Mouse (Mus musculus) stomach, embryonic 16.5 days (tissue): Measurements from ENCODE around the gene Spef2. TPM values are rescaled to one million over a fixed set of nuclear protein-coding genes. Genes with fewer than 3 reads are reported as not detected.
"Not testable (repeated sequence)": the region's sequence is repeated elsewhere in the genome, so short reads cannot be mapped to it uniquely, and the experiment has no call there.

ENCODE experiments used
- ATAC-seq: fragments of 200-750 bp; cut with Nextera tagmentation; 2 replicates; pipeline ENCODE4 v1.8.0; 2017; ENCODE audit warnings: moderate number of reproducible peaks, moderate TSS enrichment; ENCODE audit not compliant: insufficient read depth, low FRiP score
- H3K27ac ChIP-seq: fragments of 300-500 bp; sonication (generic); 2 replicates; pipeline ENCODE4 v1.5.1; 2014; ENCODE audit warnings: low read length
- H3K27me3 ChIP-seq: fragments of 300-500 bp; sonication (generic); 2 replicates; pipeline ENCODE4 v1.6.1; 2014; ENCODE audit warnings: low read length, control low read depth, mixed read lengths; ENCODE audit not compliant: control insufficient read depth, insufficient read depth
- H3K36me3 ChIP-seq: fragments of 300-500 bp; sonication (generic); 2 replicates; pipeline ENCODE4 v1.6.1; 2014; ENCODE audit warnings: low read length; ENCODE audit not compliant: control insufficient read depth, insufficient read depth
- H3K4me1 ChIP-seq: fragments of 300-500 bp; sonication (generic); 2 replicates; pipeline ENCODE4 v1.6.1; 2014; ENCODE audit warnings: low read length, control low read depth, mixed read lengths; ENCODE audit not compliant: control insufficient read depth, insufficient read depth
- H3K4me2 ChIP-seq: fragments of 300-500 bp; sonication (generic); 2 replicates; pipeline ENCODE4 v1.6.1; 2014; ENCODE audit warnings: low read depth, low read length, mixed read lengths
- H3K4me3 ChIP-seq: fragments of 300-500 bp; sonication (generic); replicated peaks from 2 replicates; pipeline ENCODE4 v1.5.1; 2014; ENCODE audit warnings: mild to moderate bottlenecking, low read length
- H3K9ac ChIP-seq: fragments of 300-500 bp; sonication (generic); 2 replicates; pipeline ENCODE4 v1.6.1; 2014; ENCODE audit warnings: low read length
- H3K9me3 ChIP-seq: fragments of 300-500 bp; sonication (generic); replicated peaks from 2 replicates; pipeline ENCODE4 v1.6.1; 2016; ENCODE audit warnings: low read length, control low read depth; ENCODE audit not compliant: control insufficient read depth
- WGBS: fragments of 180-500 bp; shearing (Covaris S2); extraction: QIAGEN DNeasy Blood & Tissue Kit; methylation state at CpG from one replicate; pipeline ENCODE4 v1.1.7; 2014; 5-methylcytosine and 5-hydroxymethylcytosine counted together
- polyA plus RNA-seq: library from polyadenylated mRNA; unstranded; fragments of >200 nt; fragmentation: Nextera tagmentation; extraction: Ambion mirVana; gene quantifications from 2 replicates; pipeline ENCODE4 v1.2.1, GENCODE M21; 2015

The Spef2 gene
- polyA plus RNA-seq, 1 experiment from 2014 or later = 0.32 TPM

DNA sequence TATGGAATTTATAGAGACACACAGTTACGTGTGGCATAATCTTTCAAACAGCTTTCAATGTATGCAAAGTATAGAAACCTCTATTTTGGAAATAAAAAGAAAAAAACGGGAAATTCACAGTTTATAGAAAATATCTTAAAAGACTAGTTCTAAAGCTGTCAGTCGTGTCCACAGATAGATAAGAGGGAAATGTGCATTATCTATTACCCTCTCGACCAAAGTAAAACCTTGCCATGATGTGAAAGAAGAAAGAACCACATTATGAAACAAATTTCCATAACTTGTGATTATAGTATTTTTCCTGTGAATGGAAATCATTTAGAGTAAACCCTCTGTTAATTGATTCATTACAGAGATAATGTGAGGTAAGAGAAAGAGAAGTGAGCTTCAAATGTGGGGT, 65.2 kb downstream of the Spef2 start:
- WGBS = 81% methylated on average over 4 of the region's 4 CpGs
- Histone ChIP-seq H3K4me3 (no peak overlapping the region), H3K27me3 (no peaks in the 10 kb centered on the region)

GRCm38 (mm10) chr15:9677343-9678036, 71.2 kb downstream of the Spef2 start:
- Histone ChIP-seq H3K4me1 (no peaks in the 10 kb centered on the region), H3K27ac (no peak overlapping the region), H3K9me3 (no peaks in the 10 kb centered on the region), H3K27me3 (no peaks in the 10 kb centered on the region), H3K36me3 (no peaks in the 10 kb centered on the region), H3K9ac (no peak overlapping the region), H3K4me2 (no peak overlapping the region), H3K4me3 (no peak overlapping the region)
- ATAC-seq = no peak
- 78% methylated on average over 9 of the region's 9 CpGs for WGBS

More for the DNA sequence above, 65.2 kb downstream of the Spef2 start:
- Histone ChIP-seq H3K4me2 (no peak overlapping the region), H3K9ac (no peak overlapping the region), H3K27ac (no peak overlapping the region), H3K36me3 (no peaks in the 10 kb centered on the region), H3K4me1 (no peaks in the 10 kb centered on the region), H3K9me3 (no peaks in the 10 kb centered on the region)
- ATAC-seq = no peak

GRCm38 (mm10) chr15:9668575-9668974, 80.1 kb downstream of the Spef2 start:
- Histone ChIP-seq H3K4me1 (no peaks in the 10 kb centered on the region), H3K27ac (no peak overlapping the region), H3K27me3 (no peaks in the 10 kb centered on the region), H3K9me3 (no peaks in the 10 kb centered on the region), H3K9ac (no peak overlapping the region), H3K36me3 (no peaks in the 10 kb centered on the region), H3K4me2 (no peak overlapping the region), H3K4me3 (no peak overlapping the region)
- 84% methylated on average over 4 of the region's 4 CpGs for WGBS
- ATAC-seq = no peak

- H3K27ac ChIP-seq, H3K4me3 ChIP-seq, ATAC-seq, H3K36me3 ChIP-seq, H3K27me3 ChIP-seq, H3K9me3 ChIP-seq, H3K4me1 ChIP-seq, H3K9ac ChIP-seq, H3K4me2 ChIP-seq: not testable (repeated sequence)
- 84% methylated on average over 2 of the region's 2 CpGs for WGBS
Observed at GRCm38 (mm10) chr15:9664948-9665347, 83.7 kb downstream of the Spef2 start.

DNA sequence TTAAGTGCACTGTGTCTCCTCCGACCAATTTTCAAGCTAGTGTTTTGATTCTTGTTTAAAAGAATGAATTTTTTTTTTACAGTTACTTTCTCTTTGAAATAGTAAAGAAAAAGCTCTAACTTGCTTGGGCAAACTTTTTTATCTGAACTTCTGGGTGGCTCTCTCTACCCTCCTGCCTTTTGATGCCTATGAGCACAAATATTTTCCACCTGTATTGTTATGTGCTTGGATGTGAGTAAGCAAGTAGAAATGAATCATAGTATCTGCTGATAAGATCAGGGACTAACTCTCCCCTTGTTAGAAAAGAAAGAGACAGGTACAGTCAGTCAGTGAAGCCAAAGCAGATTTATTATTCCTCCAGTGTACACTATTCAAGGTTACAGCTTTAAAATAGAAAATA, 87.5 kb downstream of the Spef2 start:
- Histone ChIP-seq H3K4me1 (no peaks in the 10 kb centered on the region), H3K36me3 (no peaks in the 10 kb centered on the region), H3K9me3 (no peaks in the 10 kb centered on the region), H3K4me3 (no peak overlapping the region), H3K4me2 (no peak overlapping the region), H3K27ac (no peak overlapping the region), H3K9ac (no peak overlapping the region), H3K27me3 (no peaks in the 10 kb centered on the region)
- 64% methylated on average over 1 of the region's 1 CpGs for WGBS
- no peak for ATAC-seq

- Histone ChIP-seq H3K4me3 (no peak overlapping the region), H3K4me1 (no peaks in the 10 kb centered on the region), H3K9ac (no peak overlapping the region), H3K4me2 (no peak overlapping the region), H3K27ac (no peak overlapping the region), H3K27me3 (no peaks in the 10 kb centered on the region), H3K9me3 (no peaks in the 10 kb centered on the region), H3K36me3 (no peaks in the 10 kb centered on the region)
- WGBS = 84% methylated on average over 12 of the region's 12 CpGs
- no peak for ATAC-seq
Observed at GRCm38 (mm10) chr15:9634471-9634870, 114.2 kb downstream of the Spef2 start.

- no peak overlapping the region for H3K4me2 ChIP-seq
- ATAC-seq = no peak
- H3K27ac ChIP-seq = no peak overlapping the region
- H3K9ac ChIP-seq = no peak overlapping the region
- H3K9me3 ChIP-seq = no peaks in the 10 kb centered on the region
- WGBS = 88% methylated on average over 6 of the region's 6 CpGs
- no peak overlapping the region for H3K4me3 ChIP-seq
- H3K27me3 ChIP-seq = no peaks in the 10 kb centered on the region
- no peaks in the 10 kb centered on the region for H3K36me3 ChIP-seq
- H3K4me1 ChIP-seq = no peaks in the 10 kb centered on the region
Observed at GRCm38 (mm10) chr15:9631657-9632056, 117.0 kb downstream of the Spef2 start.

- Histone ChIP-seq H3K4me2 (no peak overlapping the region), H3K4me3 (no peak overlapping the region), H3K4me1 (no peaks in the 10 kb centered on the region), H3K27ac (no peak overlapping the region), H3K36me3 (no peaks in the 10 kb centered on the region), H3K9me3 (no peaks in the 10 kb centered on the region), H3K27me3 (no peaks in the 10 kb centered on the region), H3K9ac (no peak overlapping the region)
- ATAC-seq = no peak
- 67% methylated on average over 1 of the region's 1 CpGs for WGBS
Observed at GRCm38 (mm10) chr15:9629660-9630059, 119.0 kb downstream of the Spef2 start.

DNA sequence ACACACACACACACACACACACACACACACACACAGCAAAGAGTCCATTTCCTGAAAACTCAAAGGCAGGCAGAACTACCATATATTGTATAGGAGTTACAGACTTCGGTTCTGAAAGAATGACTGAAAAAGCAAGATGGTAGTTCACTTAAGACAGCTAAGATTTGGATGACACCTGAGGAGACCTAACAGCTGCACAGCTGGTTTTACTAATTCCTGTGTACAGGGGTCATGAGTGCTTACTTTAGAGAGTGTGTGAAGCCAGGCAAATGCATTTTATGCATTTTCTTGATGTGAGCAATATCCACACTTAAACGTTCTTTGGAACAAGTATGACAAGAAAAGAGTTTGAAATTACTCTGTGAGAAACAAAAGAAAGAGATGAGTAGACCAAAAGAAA, 124.0 kb downstream of the Spef2 start:
- no peak for ATAC-seq

More for the DNA sequence above, 124.0 kb downstream of the Spef2 start:
- Histone ChIP-seq H3K4me3 (no peak overlapping the region), H3K9me3 (no peaks in the 10 kb centered on the region), H3K4me2 (no peak overlapping the region), H3K27me3 (no peaks in the 10 kb centered on the region), H3K36me3 (no peaks in the 10 kb centered on the region), H3K4me1 (no peaks in the 10 kb centered on the region), H3K9ac (no peak overlapping the region), H3K27ac (no peak overlapping the region)
- 56% methylated on average over 2 of the region's 2 CpGs for WGBS
